Mouse (Mus musculus) liver, adult 2 months (tissue): Measurements from ENCODE around the gene Bhlha15.

Source experiments
- CTCF ChIP-seq: fragments of 200-500 bp; IDR thresholded peaks from 2 replicates; pipeline ENCODE4 v1.5.1; 2011; ENCODE audit warnings: low read depth, low read length, control low read depth
- POLR2A ChIP-seq: fragments of 200-500 bp; IDR thresholded peaks from 2 replicates; pipeline ENCODE4 v1.6.1; 2011; ENCODE audit warnings: low read length, control low read depth; ENCODE audit not compliant: insufficient read depth; ENCODE audit errors: extremely low read depth

GRCm38 (mm10) chr5:144192673-144193072 lies 2.6 kb downstream of the Bhlha15 start:
- no peak for TF ChIP-seq POLR2A
- TF ChIP-seq CTCF = no peak
